Mouse (Mus musculus): Measurements from ENCODE around the gene Gm17409.

DNA sequence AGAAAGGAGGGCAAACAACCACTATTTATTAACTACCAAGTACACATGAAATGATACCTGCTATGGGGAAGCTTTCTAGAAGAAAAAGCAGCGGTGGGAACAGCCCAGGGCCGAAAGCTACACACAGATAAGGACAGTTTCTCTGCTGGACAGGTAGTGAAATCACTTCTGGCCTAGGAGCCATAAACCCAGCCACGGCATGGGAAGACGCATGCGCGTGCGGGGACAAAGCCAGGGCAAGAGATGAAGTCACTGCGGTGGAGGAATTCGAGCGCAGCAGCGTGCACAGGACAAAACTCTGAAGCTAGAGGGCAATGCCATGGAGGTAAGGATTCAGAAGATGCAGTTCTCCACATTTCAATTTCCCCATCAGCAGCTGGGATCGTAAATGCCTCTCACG, 34.4 kb upstream of the Gm17409 start:
- TF ChIP-seq CTCF (IDR thresholded peaks at IDR 0.05; ENCODE audit: extremely low read depth, insufficient read depth, insufficient read length, insufficient replicate concordance) (no peak), POLR2A (IDR thresholded peaks at IDR 0.05; ENCODE audit: low read depth, low read length) (no peak)

All from spleen, adult 2 months (tissue).